16 mouse cellular contexts compared by ENCODE assay signal in genomic region chr3:56763896-56764295, GRCm38 (mm10).
"Had no signal": no experiment of that assay in that cellular context is flagged by ENCODE, and none has a peak within 500 bp of the region (broad histone marks: within the 10 kb centered on the region; RNA-seq: fewer than 3 reads in every experiment).

No protein-coding gene starts in this region.

- H3K36me3 ChIP-seq: limb, embryonic 10.5 days; liver, embryonic 15.5 days; midbrain, embryonic 10.5 days; neural tube, embryonic 15.5 days had no signal

- H3K4me3 ChIP-seq: layer of hippocampus, adult 2 months; limb, embryonic 10.5 days; liver, embryonic 15.5 days; midbrain, embryonic 10.5 days; neural tube, embryonic 15.5 days had no signal

- ATAC-seq: midbrain, embryonic 16.5 days had no signal

- DNase-seq: kidney, adult 9 months; kidney, postnatal 4 days; lung, embryonic 14.5 days; lung, postnatal 10 days; lung, postnatal 4 days; right cerebral cortex, adult 18-20 months; right cerebral cortex, postnatal 25 days; thymus, postnatal 4 days had no signal

- H3K27me3 ChIP-seq: liver, embryonic 15.5 days; neural tube, embryonic 15.5 days had no signal

- H3K27ac ChIP-seq: kidney, postnatal 0 days; layer of hippocampus, adult 2 months; limb, embryonic 10.5 days; liver, embryonic 15.5 days; midbrain, embryonic 10.5 days; neural tube, embryonic 15.5 days had no signal

- H3K4me1 ChIP-seq: limb, embryonic 10.5 days; liver, embryonic 15.5 days; midbrain, embryonic 10.5 days; neural tube, embryonic 15.5 days had no signal

- H3K9me3 ChIP-seq: limb, embryonic 10.5 days; liver, embryonic 15.5 days; midbrain, embryonic 10.5 days; neural tube, embryonic 15.5 days had no signal

- H3K9ac ChIP-seq: liver, embryonic 15.5 days; lung, embryonic 14.5 days; neural tube, embryonic 15.5 days had no signal

- H3K4me2 ChIP-seq: liver, embryonic 11.5 days; liver, embryonic 15.5 days; lung, embryonic 14.5 days; neural tube, embryonic 15.5 days had no signal
